Mouse (Mus musculus) skeletal muscle tissue, adult 2 months (tissue): Measurements from ENCODE around the gene Rbm7.
A peak's percentile ranks its signal among the peaks of the same experiment; 100 is the strongest.
"Not testable (repeated sequence)": the region's sequence is repeated elsewhere in the genome, so short reads cannot be mapped to it uniquely, and the experiment has no call there.

Source experiments
- DNase-seq: peaks from one replicate; pipeline ENCODE4 v3.0.0-alpha.2; 2012; ENCODE audit warnings: low read depth, low spot score

The Rbm7 gene

DNA sequence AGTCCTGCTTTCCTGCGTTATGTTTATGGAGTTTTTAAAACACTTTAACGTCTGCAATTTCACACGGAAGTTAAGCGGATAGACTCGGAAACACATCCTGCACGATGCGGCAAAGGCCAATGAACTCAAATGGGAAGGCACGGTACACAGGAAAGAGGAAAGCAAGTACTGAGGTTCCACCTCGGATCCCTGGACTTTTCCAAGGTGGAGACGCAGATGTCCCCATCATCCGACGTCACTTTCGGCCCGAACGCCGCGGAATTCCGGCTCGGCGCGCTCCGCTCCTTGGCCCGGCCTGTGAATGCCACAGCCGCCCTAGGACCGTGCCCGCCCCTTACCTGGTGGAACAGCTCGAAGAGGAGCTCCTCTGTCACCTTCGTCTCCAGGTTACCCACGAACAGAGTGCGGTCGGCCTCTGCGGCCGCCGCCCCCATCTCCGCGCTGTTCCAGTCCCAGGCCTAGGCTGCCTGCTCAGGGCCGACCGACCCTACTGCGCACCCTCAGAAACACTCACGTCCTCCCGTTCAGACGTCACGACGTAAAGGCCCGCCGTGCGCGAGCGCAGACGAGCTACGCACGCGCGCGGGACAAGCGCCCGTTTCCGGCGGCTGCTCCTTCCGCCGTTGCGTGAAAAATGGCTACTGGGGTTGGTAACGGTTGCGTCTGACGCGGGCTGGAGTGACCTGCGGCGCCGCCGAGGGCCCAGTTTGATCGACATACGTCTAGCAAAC lies at the start of gene Rbm7, which contains the start of gene Gm5617:
Gene Rbm7, minus strand, starts transcription at position 483 of the 731 bp plus-strand sequence.
Gene Gm5617, plus strand, starts transcription at position 626 of the 731 bp plus-strand sequence.
- DNase-seq: peak; percentile 93

DNA sequence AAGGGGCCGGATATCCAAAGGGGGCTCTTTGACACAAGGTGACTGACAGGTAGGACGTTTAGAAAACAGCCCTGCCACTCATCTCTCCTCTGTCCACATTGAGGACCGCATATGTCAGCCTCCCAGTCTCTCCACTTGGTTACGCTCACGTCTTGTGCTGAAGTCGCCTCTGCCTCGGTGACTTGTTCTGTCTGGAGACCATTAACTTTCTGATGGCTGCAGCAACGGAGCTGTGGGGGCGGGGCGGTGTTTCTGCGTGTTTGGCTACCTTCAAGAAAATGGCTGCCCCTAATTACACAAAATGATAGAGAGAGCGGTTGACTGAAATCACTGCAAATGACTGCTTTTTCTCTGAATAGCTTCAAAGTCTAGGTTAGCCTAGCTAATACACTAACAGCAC lies 43.6 kb upstream of the Rbm7 start:
- no peak for DNase-seq

DNA sequence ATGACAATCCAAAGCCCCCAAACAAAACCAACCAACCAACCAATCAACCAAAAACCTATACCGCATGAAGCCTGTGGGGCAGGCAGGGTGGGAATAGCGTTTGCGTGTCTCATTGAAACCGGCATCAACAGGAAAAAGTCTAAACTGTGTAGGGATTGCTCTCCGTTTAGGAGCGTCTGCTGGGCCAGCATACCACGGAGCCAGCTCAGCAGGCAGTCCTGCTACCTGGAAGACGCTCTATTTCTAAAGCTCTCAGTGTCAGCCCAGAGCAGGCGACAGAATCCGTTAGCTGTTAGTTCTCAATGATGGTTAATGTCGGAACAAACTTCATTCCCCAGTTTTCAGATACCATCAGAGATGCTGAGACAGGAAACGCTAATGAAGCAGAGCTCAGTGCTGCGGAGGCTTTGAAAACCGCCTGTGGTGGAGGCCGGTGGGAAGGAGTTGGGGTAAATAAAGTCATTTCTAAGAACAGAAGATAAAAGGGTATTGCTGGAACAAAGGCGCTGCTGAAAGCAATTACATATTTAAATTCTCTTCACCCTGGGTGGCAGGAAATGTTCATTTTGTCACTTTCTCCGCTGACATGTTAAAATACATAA lies 43.0 kb upstream of the Rbm7 start:
- DNase-seq: no peak

DNA sequence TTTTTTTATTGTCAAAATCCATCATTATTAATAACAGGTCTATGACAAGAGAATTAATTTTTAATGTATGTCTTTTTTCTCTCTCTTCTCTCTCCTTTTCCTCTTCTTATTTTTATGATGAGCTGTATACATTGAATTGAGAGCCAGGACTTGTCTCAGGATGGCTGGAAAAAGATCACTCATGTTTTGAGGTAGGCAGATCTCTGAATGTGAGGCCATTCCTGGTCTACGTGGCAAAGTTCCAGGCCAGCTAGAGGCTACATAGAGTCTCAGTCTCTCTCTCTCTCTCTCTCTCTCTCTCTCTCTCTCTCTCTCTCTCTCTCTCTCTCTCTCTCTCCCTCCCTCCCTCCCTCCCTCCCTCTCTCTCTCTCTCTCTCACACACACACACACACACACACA lies 42.5 kb upstream of the Rbm7 start:
- not testable (repeated sequence) for DNase-seq

DNA sequence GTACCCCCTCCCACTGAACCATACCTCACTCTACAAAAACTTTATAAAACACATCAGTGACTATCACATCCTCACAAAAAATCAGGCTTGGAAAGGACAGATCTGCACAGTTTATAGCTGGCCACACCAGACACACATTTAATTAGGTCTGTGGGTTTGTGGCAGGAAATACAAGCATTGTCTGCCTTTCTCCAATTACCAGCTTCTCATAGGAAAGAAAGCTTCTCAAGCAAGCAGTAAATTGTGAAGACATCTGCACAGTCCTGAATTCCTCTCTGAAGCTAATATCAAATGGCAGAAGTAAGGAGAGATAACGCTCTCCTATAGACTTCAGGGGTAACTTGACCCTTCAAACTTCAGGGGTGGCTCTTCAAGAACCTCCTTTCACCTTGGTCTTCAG lies 41.3 kb upstream of the Rbm7 start:
- DNase-seq: no peak

DNA sequence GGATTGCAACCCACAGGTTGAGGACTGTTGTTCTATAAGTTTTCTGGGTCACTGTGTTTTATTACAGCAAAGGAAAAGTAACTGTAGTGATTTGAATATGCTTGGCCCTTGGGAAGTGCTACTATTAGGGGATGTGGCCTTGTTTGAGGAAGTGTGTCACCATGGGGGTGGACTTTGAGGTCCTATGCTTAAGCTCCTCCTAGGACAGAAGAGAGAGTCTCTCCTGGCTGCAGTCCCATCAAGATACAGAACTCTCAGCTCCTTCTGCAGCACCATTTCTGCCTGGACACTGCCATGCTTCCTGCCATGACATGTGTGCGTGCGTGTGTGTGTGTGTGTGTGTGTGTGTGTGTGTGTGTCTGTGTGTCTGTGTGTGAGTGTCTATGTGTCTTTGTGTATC lies 37.6 kb upstream of the Rbm7 start:
- DNase-seq: peak; percentile 10

DNA sequence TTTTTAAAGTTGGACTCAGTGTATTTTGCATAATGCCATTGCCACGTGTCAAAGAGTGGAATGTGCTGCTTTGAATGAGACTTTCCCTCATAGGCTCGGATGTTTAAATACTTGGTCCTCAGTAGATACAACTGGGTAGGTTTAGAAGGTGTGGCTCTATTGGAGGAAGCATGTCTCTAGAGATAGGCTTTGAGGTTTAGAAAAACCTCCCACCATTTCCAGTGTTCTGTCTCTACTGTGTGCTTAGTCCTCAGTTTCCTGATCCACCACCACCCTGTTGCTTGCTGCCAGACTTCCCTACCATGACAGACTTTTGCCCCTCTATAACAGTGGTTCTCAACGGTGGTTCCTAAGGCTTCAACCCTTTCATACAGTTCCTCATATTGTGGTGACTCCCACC lies 37.1 kb upstream of the Rbm7 start:
- DNase-seq: no peak

DNA sequence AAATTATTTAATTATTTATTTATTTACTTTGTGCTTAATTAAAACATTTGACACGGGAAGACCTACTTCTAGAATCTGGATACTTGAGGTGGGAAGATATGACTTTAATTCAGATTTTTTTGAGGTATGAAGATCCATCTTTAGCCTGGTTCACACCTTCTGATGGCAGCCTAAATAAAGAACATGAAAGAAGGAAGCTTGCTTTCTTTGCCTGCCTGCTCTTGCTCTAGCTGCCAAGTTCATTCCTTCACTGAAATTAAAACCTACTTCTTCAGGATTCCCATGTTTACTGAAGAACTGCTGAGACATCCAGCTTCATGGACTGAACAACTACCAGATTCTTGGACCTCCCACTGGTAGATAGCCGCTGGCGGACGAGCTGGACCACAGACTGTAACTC lies 36.2 kb upstream of the Rbm7 start:
- no peak for DNase-seq

DNA sequence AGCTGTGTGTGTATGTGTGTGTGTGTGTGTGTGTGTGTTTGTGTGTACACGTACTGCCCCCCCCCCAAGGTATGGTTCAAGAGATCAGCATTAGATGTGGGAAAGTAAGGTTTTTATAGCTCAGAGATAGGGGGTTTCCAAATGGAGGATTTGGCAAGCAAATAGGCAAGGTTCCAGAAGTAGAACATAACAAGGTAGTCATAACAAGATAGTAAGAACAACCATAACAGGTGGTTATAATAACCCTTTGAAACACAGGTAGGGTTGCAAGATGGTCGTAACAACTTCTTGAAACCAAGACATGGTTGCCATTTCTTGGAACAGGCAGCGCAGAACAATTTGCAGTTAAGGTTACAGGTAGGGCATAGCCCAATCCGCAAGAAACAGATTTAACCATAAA lies 31.4 kb upstream of the Rbm7 start:
- DNase-seq: no peak

DNA sequence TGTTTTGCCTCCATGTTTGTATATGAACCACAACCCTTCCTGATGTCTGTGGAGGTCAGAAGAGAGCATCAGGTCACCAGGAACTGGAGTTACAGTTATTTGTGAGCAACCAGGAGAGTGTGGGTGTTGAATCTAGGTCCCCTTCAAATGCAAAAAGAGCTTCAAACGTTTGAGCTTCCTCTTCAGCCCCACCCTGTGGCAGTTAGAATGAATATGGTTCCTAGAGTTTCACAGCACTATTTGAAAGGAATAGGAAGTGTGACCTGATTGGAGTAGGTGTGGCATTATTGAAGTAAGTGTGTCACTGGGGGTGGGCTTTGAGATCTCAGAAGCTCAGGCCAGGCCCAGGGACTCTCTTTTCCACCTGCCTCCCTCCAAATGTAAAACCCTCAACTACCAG lies 30.5 kb upstream of the Rbm7 start:
- DNase-seq: no peak

DNA sequence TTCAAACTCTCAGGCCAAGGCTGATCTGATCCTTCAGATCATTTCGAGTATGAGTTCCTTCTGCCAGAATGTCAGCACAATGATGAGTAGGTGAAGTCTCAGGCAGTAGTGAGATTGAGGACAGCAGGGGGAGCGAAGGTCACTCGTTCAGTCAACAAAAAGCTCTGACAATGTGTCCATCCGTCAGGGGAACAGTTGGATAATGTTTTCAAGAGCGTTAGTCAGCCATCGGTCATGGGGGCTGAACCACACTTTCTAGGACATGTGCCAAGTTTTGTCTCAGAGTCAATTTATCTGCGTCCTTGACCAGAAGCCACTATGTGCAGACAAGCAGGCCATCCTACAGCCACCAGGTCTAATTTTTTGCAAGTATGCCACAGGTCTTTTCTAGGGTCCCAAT lies 25.3 kb upstream of the Rbm7 start:
- not testable (repeated sequence) for DNase-seq

DNA sequence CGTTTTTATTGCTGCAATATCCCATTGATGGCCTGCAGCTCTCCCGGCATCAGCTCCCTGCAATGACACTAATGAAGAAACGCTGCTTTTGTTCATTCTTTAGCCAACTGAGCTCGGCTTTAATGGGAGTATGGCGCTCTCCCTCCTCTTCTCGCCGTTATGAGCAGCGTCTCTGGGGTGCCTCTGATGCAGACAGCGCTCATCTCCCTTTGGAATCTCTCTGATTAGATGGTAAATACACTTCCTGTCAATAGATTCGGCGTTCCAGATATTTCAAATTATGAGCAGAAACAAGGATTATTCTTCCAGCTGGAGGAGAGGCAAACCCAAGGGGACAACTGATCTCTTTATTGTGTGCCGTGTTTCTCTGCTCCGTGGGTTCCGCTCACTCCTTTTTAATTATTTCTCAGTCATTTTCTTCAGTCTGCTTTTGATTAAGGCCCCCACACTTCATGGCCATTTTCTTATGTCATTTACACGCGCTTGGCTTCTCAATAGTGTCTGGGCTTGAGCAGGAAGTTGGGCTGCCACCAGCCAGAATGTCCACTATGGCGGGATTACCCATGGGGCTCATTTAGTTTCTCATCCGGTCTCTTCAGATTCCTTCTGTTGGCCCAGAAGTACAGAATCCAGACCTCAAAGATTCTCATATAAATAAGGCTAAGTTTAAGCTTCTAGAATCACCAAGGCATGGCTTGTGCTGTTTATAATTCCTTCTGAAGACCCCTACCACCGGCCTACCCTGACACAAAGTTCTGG lies 22.5 kb upstream of the Rbm7 start:
- DNase-seq: no peak

DNA sequence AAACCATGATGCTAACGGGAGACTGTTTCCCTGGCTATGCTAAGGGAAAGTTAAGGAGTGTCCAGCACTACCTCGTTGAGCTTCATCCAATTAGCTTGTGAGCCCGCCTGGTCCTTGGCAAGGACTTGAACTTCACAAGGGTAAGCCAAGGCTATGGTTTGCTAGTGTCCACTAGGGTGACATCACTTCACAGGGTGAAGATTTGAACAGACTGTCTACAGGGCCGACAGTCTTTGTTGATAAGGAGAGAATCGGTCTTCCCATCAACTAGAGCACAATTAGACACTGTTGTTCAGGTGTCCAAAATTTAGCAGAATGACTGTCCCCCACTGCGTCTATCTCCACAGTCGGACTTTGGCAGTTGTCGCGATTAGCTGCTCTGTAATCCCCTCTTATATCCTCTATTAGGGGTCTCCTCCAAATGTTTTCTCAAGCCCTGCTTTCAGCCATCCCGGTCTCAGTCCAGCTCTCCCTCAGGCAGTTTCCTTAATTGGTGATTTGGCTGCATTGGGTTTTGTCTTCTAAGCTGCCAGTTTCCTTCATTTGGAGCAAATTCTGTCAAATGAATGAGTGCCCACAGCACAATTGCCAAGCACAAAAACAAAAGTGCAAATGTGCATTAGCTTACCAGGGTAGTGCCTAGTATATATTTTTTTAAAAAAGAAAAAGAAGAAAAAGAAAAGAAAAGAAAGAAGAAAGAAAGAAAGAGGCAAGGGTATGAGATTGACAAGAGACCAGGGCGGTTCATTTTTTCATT lies 21.7 kb upstream of the Rbm7 start:
- DNase-seq: no peak

DNA sequence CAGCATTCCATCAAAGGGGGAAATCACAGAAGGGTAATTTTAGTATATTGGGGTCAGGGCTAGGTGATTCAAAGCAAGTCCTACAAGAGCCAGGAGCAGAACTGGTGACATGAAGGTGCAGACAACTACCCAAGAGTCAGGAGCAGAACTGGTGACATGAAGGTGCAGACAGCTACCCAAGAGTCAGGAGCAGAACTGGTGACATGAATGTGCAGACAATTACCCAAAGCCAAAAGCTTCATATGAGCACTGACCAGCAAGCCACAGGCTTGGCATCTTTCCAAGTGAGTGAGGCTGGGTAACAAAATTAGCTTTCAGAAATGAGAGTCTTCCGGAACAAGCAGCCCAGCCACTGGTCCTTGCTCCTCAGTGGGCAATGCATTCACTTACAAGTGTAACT lies 20.2 kb upstream of the Rbm7 start:
- DNase-seq: peak; percentile 12

DNA sequence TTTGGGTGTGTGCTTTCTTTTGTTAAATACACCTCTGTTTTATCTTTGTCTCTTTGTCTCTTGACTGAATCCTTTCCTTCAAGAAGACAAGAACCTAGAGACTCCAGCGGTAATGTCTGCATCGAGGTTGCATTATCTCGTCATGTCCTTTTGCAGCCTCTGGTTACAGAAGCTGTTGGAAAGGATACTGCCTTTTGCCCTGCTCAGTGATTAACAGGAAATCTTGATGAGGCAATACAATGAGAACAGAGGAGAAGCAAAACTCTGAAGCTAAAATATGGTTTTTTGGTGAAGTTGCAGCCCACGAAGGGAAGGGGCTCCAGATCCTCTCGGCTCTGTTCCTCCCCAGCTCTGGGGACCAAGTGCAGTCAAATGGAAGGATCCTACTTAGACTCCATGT lies 15.0 kb upstream of the Rbm7 start:
- no peak for DNase-seq

DNA sequence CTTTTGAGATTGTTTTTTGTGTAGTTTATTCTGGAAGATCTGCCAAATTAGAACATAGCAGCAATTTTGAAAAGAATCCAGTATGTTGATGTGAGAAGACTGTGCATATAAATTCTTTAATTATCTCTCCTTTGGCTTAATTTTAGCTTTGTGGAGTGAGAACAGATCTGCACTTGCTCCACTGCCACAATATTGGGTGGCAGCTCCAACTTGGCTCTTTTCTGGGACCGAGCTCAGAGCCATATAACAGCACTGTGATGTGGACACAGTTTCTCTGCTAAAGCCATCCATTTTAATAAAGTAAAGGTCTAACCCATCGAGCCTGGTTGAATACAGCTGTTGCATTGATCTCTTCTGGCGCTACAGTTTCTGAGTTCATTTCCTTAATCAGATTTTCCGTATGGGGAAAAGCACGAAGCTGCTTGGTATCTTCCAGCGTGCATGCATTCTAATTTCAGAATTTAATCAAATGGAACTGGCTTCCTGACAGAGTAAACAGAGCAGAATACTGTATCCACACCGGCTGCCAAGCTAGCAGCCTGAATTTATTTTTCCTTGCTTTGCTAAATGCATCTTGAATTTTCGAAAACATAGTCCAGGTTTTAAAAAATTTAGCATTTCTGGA lies 9.8 kb upstream of the Rbm7 start:
- DNase-seq: no peak

DNA sequence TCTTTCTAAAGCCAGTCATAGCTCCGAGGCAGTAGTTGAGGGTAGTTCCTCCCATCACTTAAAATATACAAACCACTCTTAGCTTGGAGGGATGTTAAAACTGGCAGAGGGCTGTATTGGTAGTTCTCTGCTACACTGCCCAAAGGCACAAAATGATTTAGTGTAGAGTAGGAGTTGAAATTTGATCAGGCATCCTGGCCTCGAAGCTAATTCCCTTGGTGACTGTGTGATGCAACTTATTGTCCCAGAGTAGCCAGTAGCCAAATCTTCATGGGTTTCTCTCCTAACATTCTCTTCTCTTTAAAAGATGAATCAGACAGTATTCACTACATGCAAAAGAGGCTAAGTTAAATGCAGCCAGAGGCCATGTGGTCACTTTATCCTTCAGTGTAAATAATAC lies 7.9 kb upstream of the Rbm7 start:
- no peak for DNase-seq

DNA sequence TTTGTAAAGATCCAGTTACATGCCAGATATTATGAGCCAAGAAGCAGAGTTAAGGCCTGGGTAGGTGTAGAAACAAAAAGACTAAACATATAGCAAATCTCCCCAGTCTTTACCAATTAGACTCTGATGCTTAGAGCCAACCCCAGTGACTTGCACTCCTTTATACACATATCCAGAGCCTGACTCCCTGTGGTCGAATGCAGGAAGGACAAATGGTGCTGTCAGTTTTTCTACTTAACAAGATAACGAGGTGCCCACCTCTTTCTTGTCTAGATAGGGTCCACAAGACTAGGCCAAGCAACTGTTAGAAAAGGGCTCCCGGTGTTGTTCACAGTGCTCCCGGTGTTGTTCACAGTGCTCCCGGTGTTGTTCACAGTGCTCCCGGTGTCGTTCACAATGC lies 6.1 kb upstream of the Rbm7 start:
- DNase-seq: no peak

DNA sequence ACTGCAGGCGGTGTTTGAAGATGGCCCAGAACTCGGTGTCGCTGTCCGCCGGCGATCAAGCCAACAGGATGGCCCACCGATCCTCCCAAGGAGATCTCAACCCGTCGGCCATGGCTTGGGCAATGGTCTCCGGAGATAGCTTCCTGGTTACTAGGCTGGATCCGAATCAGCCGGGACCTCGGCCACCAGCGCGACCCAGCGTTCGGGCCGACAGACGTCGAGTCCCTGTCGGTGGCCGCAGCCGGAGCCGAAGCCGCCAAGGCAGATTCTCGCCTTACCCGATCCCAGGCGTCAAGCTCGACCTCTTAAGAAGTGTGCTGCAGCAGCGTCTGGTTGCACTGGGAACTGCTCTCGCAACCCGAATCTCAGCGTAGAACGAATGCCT lies 441 bp upstream of the Rbm7 start:
- no peak for DNase-seq

DNA sequence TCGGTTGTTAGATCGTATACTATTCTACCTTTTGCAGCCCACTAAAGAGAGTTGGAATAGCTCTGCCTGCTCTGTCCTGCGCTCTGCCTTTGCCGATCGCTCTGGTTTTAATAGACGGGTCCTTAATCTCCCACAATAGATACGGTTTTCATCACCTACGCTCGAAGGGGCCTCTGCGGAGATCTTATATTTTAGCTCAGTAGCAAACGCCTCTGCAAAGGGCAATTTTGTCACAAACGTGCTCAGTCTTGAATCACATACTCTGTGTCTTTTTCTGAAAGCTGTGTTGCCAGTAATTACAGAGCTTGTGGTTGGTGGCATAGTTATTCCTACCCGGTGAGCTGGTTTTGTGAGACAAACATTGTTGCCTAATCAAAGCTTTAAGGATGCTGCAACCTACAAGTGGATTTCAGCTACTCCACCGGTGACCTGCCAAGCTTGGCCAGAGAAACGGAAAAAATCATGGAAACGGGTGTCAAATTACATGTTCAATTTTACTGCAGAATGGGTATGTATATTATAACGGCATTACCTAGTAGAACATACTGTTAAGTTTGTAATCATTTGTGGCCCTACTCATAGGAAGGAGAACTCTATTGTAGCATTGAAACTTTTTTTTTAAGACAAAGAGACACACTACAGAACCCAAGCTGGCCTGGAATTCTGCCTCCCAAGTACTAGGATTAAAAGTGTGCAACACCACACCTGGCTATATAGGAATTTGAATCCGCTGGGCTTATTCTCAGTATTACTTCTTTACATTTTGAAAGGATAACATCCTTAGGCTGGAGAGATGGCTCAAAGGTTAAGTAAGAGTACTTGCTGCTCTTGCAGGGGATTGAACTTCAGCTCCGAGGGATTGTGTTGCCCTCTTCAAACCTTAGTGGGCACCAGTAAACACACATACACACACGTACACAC lies 13.6 kb downstream of the Rbm7 start:
- no peak for DNase-seq
